Comparison of ENCODE assay signal across 8 mouse cellular contexts in genomic region chr2:75137133-75137982, GRCm38 (mm10).
DNase-seq lines count a peak whose midpoint lies in the region; ATAC-seq and TF ChIP-seq lines count a peak whose summit lies in the region.

No protein-coding gene starts in this region.

- H3K27me3 ChIP-seq in heart, embryonic 12.5 days (replicated peaks), result peaks cover 57% of the 10 kb centered on the region
- peaks cover 4% of the 10 kb centered on the region; the same call in 1 of the 2 replicates for H3K27me3 ChIP-seq in kidney, postnatal 0 days (ENCODE audit: insufficient read depth, low read length)
- peaks cover 11% of the 10 kb centered on the region for H3K27me3 ChIP-seq in neural tube, embryonic 11.5 days (ENCODE audit: control insufficient read depth, insufficient read depth, low read length)

- H3K9me3 ChIP-seq in heart, embryonic 12.5 days (replicated peaks), result no peaks in the 10 kb centered on the region
- H3K9me3 ChIP-seq in kidney, postnatal 0 days (replicated peaks; ENCODE audit: low read length), result no peaks in the 10 kb centered on the region
- no peaks in the 10 kb centered on the region for H3K9me3 ChIP-seq in neural tube, embryonic 11.5 days (ENCODE audit: control insufficient read depth, low read length)

- TF ChIP-seq CTCF in kidney, postnatal 0 days (IDR thresholded peaks at IDR 0.05; ENCODE audit: low read depth), result no peak

- H3K9ac ChIP-seq in heart, embryonic 12.5 days, result peak overlapping the region; percentile 52
- peak overlapping the region; percentile 65 for H3K9ac ChIP-seq in kidney, postnatal 0 days (ENCODE audit: low read depth, low read length)
- peak overlapping the region; percentile 69 for H3K9ac ChIP-seq in neural tube, embryonic 11.5 days (ENCODE audit: low read length)

- ATAC-seq in heart, embryonic 12.5 days (ENCODE audit: insufficient number of reproducible peaks, low FRiP score), result no peak
- peak; percentile 82 for ATAC-seq in kidney, postnatal 0 days (replicated peaks; ENCODE audit: low FRiP score, low read depth)
- ATAC-seq in neural tube, embryonic 11.5 days (ENCODE audit: insufficient read depth, low FRiP score, low TSS enrichment), result peak; percentile 65

- peak; percentile 39 for DNase-seq in gastrocnemius, postnatal 10 days
- DNase-seq in gastrocnemius, adult 8-10 months (ENCODE audit: low spot score in 2 of 2), result no peak
- DNase-seq in adrenal gland, postnatal 25 days, result peak; percentile 19
- DNase-seq in kidney, postnatal 0 days (ENCODE audit: low spot score), result no peak
- peak; percentile 48 for DNase-seq in neural tube, embryonic 11.5 days (ENCODE audit: low spot score)
- no peak for DNase-seq in layer of hippocampus, adult 9-10 months (ENCODE audit: low spot score)
- no peak for DNase-seq in layer of hippocampus, postnatal 25 days (ENCODE audit: extremely low spot score in 1 of 2, low spot score in 1 of 2)

- H3K36me3 ChIP-seq in heart, embryonic 12.5 days, result no peaks in the 10 kb centered on the region
- H3K36me3 ChIP-seq in kidney, postnatal 0 days (ENCODE audit: insufficient read depth, low read length), result no peaks in the 10 kb centered on the region
- no peaks in the 10 kb centered on the region for H3K36me3 ChIP-seq in neural tube, embryonic 11.5 days (ENCODE audit: control insufficient read depth, insufficient read depth, low read length)

- H3K27ac ChIP-seq in heart, embryonic 12.5 days (ENCODE audit: poor library complexity, severe bottlenecking), result no peak overlapping the region
- H3K27ac ChIP-seq in kidney, postnatal 0 days, result peak overlapping the region; percentile 73
- H3K27ac ChIP-seq in neural tube, embryonic 11.5 days (ENCODE audit: low read depth, low read length), result peak overlapping the region; percentile 39; the same call in 1 of the 2 replicates

- peak overlapping the region; percentile 46 for H3K4me3 ChIP-seq in heart, embryonic 12.5 days
- H3K4me3 ChIP-seq in kidney, postnatal 0 days (replicated peaks; ENCODE audit: low read depth, low read length), result peak overlapping the region; percentile 48
- peak overlapping the region; percentile 46 for H3K4me3 ChIP-seq in neural tube, embryonic 11.5 days (ENCODE audit: low read depth, low read length)

- H3K4me1 ChIP-seq in heart, embryonic 12.5 days (replicated peaks), result peaks cover 11% of the 10 kb centered on the region
- H3K4me1 ChIP-seq in kidney, postnatal 0 days (replicated peaks; ENCODE audit: insufficient read depth, low read length), result peaks cover 11% of the 10 kb centered on the region
- peaks cover 10% of the 10 kb centered on the region; the same call in 1 of the 2 replicates for H3K4me1 ChIP-seq in neural tube, embryonic 11.5 days (ENCODE audit: control insufficient read depth, insufficient read depth, low read length)

- H3K4me2 ChIP-seq in heart, embryonic 12.5 days, result peak overlapping the region; percentile 82
- H3K4me2 ChIP-seq in kidney, postnatal 0 days (ENCODE audit: low read length), result peak overlapping the region; percentile 98
- peak overlapping the region; percentile 99 for H3K4me2 ChIP-seq in neural tube, embryonic 11.5 days (ENCODE audit: low read depth)

- WGBS in heart, embryonic 12.5 days, result 2% methylated on average over 42 of the region's 42 CpGs
- 2% methylated on average over 42 of the region's 42 CpGs for WGBS in kidney, postnatal 0 days
- 1% methylated on average over 40 of the region's 42 CpGs for WGBS in neural tube, embryonic 11.5 days

Comparison
In these comparisons a context has a peak if more than half of its experiments do, and no peak if none do; other contexts are left out.
1. DNase-seq: peak in gastrocnemius, postnatal 10 days (single experiment), adrenal gland, postnatal 25 days (single experiment) and neural tube, embryonic 11.5 days (single experiment); none in gastrocnemius, adult 8-10 months (0 of 2), kidney, postnatal 0 days (single experiment), layer of hippocampus, adult 9-10 months (single experiment) and layer of hippocampus, postnatal 25 days (0 of 2).
2. Peak in every context shown above with its lines, with median percentiles within 50 percentile points of each other: H3K4me2 ChIP-seq, H3K4me3 ChIP-seq and H3K9ac ChIP-seq.